ENCODE assay signal across 29 mouse cellular contexts in genomic region chr16:64876631-64877265, GRCm38 (mm10). TPM values are rescaled to one million over a fixed set of nuclear protein-coding genes. Genes with fewer than 3 reads are reported as not detected.
DNase-seq lines count a peak whose midpoint lies in the region; TF ChIP-seq lines count a peak whose summit lies in the region.
"Had no signal": no experiment of that assay in that cellular context is flagged by ENCODE, and none has a peak within 500 bp of the region (broad histone marks: within the 10 kb centered on the region; RNA-seq: fewer than 3 reads in every experiment).

No protein-coding gene starts in this region.

- no peak for DNase-seq in spleen, adult 2 months (ENCODE audit: low read depth in 1 of 2, low spot score in 2 of 2)
- DNase-seq in spleen, postnatal 14 days (ENCODE audit: low spot score in 2 of 2) = no peak
- DNase-seq in R1 (ENCODE audit: low read depth, low spot score) = peak; percentile 83
- peak; percentile 40 for DNase-seq in splenic B cell, adult 2 months (ENCODE audit: low read depth, low spot score)
- no peak for DNase-seq in heart, adult 18-20 months
- DNase-seq in left cerebral cortex, adult 11 months (ENCODE audit: low spot score) = no peak
- DNase-seq: adrenal gland, postnatal 10 days; cerebellum, adult 11-12 months; cerebellum, postnatal 10 days; forebrain, postnatal 0 days; gastrocnemius, postnatal 10 days; heart, adult 2 months; heart, postnatal 10 days; kidney, adult 18-20 months; kidney, postnatal 36 days; left cerebral cortex, postnatal 4 days; liver, postnatal 0 days; retina, postnatal 1 day; right cerebral cortex, postnatal 14 days; thymus, postnatal 4 days had no signal

- peaks cover 4% of the 10 kb centered on the region; the same call in 1 of the 2 replicates for H3K4me1 ChIP-seq in spleen, adult 2 months (ENCODE audit: control insufficient read depth, insufficient read depth, insufficient read length)
- H3K4me1 ChIP-seq in ES-Bruce4 (ENCODE audit: control insufficient read depth, insufficient read depth, low read length) = peaks cover 8% of the 10 kb centered on the region
- H3K4me1 ChIP-seq: embryonic facial prominence, embryonic 13.5 days; heart, embryonic 13.5 days had no signal

- no peak overlapping the region for H3K4me3 ChIP-seq in spleen, adult 2 months (ENCODE audit: extremely low read depth, insufficient read depth, insufficient read length)
- no peak overlapping the region for H3K4me3 ChIP-seq in ES-Bruce4 (ENCODE audit: low read depth, low read length)
- H3K4me3 ChIP-seq: embryonic facial prominence, embryonic 13.5 days; forebrain, embryonic 12.5 days; heart, adult 2 months; heart, embryonic 13.5 days; hindbrain, embryonic 15.5 days; kidney, embryonic 15.5 days; layer of hippocampus, adult 2 months; liver, embryonic 12.5 days; midbrain, embryonic 13.5 days had no signal

- WGBS in spleen, adult 2 months = 28% methylated on average over 4 of the region's 4 CpGs

- no peak for TF ChIP-seq EP300 in ES-Bruce4 (IDR thresholded peaks at IDR 0.05; ENCODE audit: insufficient read depth, low read depth, low read length)

- 0 out of 2 replicates have a peak overlapping the region, but pooled peaks have one; percentile 12 for H3K27ac ChIP-seq in spleen, adult 2 months (ENCODE audit: insufficient read depth, low read length)
- peak overlapping the region; percentile 99 for H3K27ac ChIP-seq in ES-Bruce4 (ENCODE audit: insufficient read depth, low read length)
- H3K27ac ChIP-seq: embryonic facial prominence, embryonic 13.5 days; forebrain, embryonic 12.5 days; heart, adult 2 months; heart, embryonic 13.5 days; hindbrain, embryonic 15.5 days; kidney, embryonic 15.5 days; layer of hippocampus, adult 2 months; liver, embryonic 12.5 days; midbrain, embryonic 13.5 days had no signal

- TF ChIP-seq CTCF in spleen, adult 2 months (IDR thresholded peaks at IDR 0.05; ENCODE audit: extremely low read depth, insufficient read depth, insufficient read length, insufficient replicate concordance) = no peak
- TF ChIP-seq CTCF in ES-Bruce4 (IDR thresholded peaks at IDR 0.05; ENCODE audit: low read depth, low read length) = no peak

- no peak for TF ChIP-seq POLR2A in spleen, adult 2 months (IDR thresholded peaks at IDR 0.05; ENCODE audit: low read depth, low read length)
- TF ChIP-seq POLR2A in ES-Bruce4 (IDR thresholded peaks at IDR 0.05; ENCODE audit: insufficient read depth, low read length) = no peak

- 0 out of 2 replicates have a peak overlapping the region, but pooled peaks have one; percentile 23 for H3K9ac ChIP-seq in ES-Bruce4 (ENCODE audit: low read depth, poor library complexity, severe bottlenecking)
- H3K9ac ChIP-seq: embryonic facial prominence, embryonic 13.5 days; forebrain, embryonic 12.5 days; forebrain, postnatal 0 days; heart, embryonic 13.5 days; hindbrain, embryonic 15.5 days; kidney, embryonic 15.5 days; liver, embryonic 12.5 days; liver, postnatal 0 days; midbrain, embryonic 13.5 days had no signal

- H3K36me3 ChIP-seq in spleen, adult 2 months (ENCODE audit: control insufficient read depth, insufficient read depth, low read length) = no peaks in the 10 kb centered on the region
- H3K36me3 ChIP-seq in ES-Bruce4 (ENCODE audit: control insufficient read depth, insufficient read depth, low read length, poor library complexity, severe bottlenecking) = no peaks in the 10 kb centered on the region
- H3K36me3 ChIP-seq in splenic B cell, adult 2 months (ENCODE audit: control insufficient read depth, insufficient read depth, low read length, poor library complexity, severe bottlenecking) = no peaks in the 10 kb centered on the region
- H3K36me3 ChIP-seq: embryonic facial prominence, embryonic 13.5 days; forebrain, embryonic 12.5 days; heart, embryonic 13.5 days; hindbrain, embryonic 15.5 days; kidney, embryonic 15.5 days; liver, embryonic 12.5 days; midbrain, embryonic 13.5 days had no signal

- no peaks in the 10 kb centered on the region for H3K27me3 ChIP-seq in spleen, adult 2 months (ENCODE audit: control insufficient read depth, insufficient read depth, low read length)
- H3K27me3 ChIP-seq in ES-Bruce4 (ENCODE audit: control insufficient read depth, insufficient read depth, low read length, poor library complexity, severe bottlenecking) = no peaks in the 10 kb centered on the region
- H3K27me3 ChIP-seq in splenic B cell, adult 2 months (ENCODE audit: control insufficient read depth, insufficient read depth, low read length, poor library complexity, severe bottlenecking) = no peaks in the 10 kb centered on the region
- H3K27me3 ChIP-seq: embryonic facial prominence, embryonic 13.5 days; forebrain, embryonic 12.5 days; heart, embryonic 13.5 days; hindbrain, embryonic 15.5 days; kidney, embryonic 15.5 days; liver, embryonic 12.5 days; midbrain, embryonic 13.5 days had no signal

- no peaks in the 10 kb centered on the region for H3K9me3 ChIP-seq in ES-Bruce4 (replicated peaks; ENCODE audit: control insufficient read depth, insufficient read depth, low read length, poor library complexity, severe bottlenecking)
- H3K9me3 ChIP-seq: embryonic facial prominence, embryonic 13.5 days; forebrain, embryonic 12.5 days; heart, embryonic 13.5 days; hindbrain, embryonic 15.5 days; kidney, embryonic 15.5 days; liver, embryonic 12.5 days; midbrain, embryonic 13.5 days had no signal

RNA-seq across cellular contexts. Expression of gene Cggbp1, which starts 25.0 kb away (rescaled TPM):
- 6.9 and 7.3 TPM in 2 replicates for polyA plus RNA-seq in spleen, adult 2 months (2012; rRNA removed)
- polyA plus RNA-seq in ES-Bruce4 (2011; ENCODE audit: insufficient read depth, insufficient read length, low read depth, missing spikeins) = 60.9 and 72.9 TPM in 2 replicates
- 10 to 100 TPM; 42.2 to 44.5 TPM for total RNA-seq in heart, adult 18-20 months (2021)

RNA-seq across cellular contexts. Expression of gene Zfp654, which starts 25.3 kb away (rescaled TPM):
- 0.67 and 0.69 TPM in 2 replicates for polyA plus RNA-seq in spleen, adult 2 months (2012; rRNA removed)
- 12.0 and 12.1 TPM in 2 replicates for polyA plus RNA-seq in ES-Bruce4 (2011; ENCODE audit: insufficient read depth, insufficient read length, low read depth, missing spikeins)
- 1 to 10 TPM; 8.9 to 9.7 TPM for total RNA-seq in heart, adult 18-20 months (2021)

Comparison
In these comparisons a context has a peak if more than half of its experiments do, and no peak if none do; other contexts are left out.
1. DNase-seq: peak in R1 (single experiment) and splenic B cell, adult 2 months (single experiment); none in spleen, adult 2 months (0 of 2), spleen, postnatal 14 days (0 of 2), heart, adult 18-20 months (0 of 2) and left cerebral cortex, adult 11 months (single experiment).